Mouse (Mus musculus) cerebellum, adult 2 months (tissue): ENCODE results near the gene Mrps27. TPM values are rescaled to one million over a fixed set of nuclear protein-coding genes. Genes with fewer than 3 reads are reported as not detected.

Experiments used
- DNase-seq, 2 experiments: peaks; one replicate each; pipeline ENCODE4 v3.0.0; 2021
- H3K27ac ChIP-seq: fragments of 200-500 bp; 2 replicates; pipeline ENCODE4 v1.5.1; 2012; ENCODE audit warnings: low read length, control low read depth, inconsistent platforms; ENCODE audit not compliant: insufficient read depth
- H3K27me3 ChIP-seq: fragments of 200-500 bp; 2 replicates; pipeline ENCODE4 v1.6.1; 2012; ENCODE audit warnings: inconsistent platforms, mild to moderate bottlenecking, low read length, moderate library complexity; ENCODE audit not compliant: control insufficient read depth, insufficient read depth
- H3K4me1 ChIP-seq: fragments of 200-500 bp; 2 replicates; pipeline ENCODE4 v1.6.1; 2011; ENCODE audit warnings: low read length; ENCODE audit not compliant: control insufficient read depth, insufficient read depth
- H3K4me3 ChIP-seq: fragments of 200-500 bp; replicated peaks from 2 replicates; pipeline ENCODE3; 2011; ENCODE audit warnings: mild to moderate bottlenecking, low read depth, low read length, control low read depth; ENCODE audit not compliant: insufficient read depth
- CTCF ChIP-seq: fragments of 200-500 bp; IDR thresholded peaks from 2 replicates; pipeline ENCODE4 v1.5.1; 2011; ENCODE audit warnings: low read depth, mild to moderate bottlenecking, control low read depth, low read length, moderate library complexity, borderline replicate concordance; ENCODE audit not compliant: insufficient read depth
- POLR2A ChIP-seq: fragments of 200-500 bp; IDR thresholded peaks from 2 replicates; pipeline ENCODE4 v1.6.1; 2011; ENCODE audit warnings: low read length, control low read depth, borderline replicate concordance; ENCODE audit not compliant: insufficient read depth
- WGBS: fragments of 180-500 bp; shearing (Covaris S2); methylation state at CpG from one replicate; pipeline ENCODE4 v1.1.7; 2018; 5-methylcytosine and 5-hydroxymethylcytosine counted together
- polyA plus RNA-seq: library from polyadenylated mRNA; depleted of rRNA; stranded (reverse); fragments of >200 nt; gene quantifications from 2 replicates; pipeline ENCODE4 v1.2.3, GENCODE M21; 2012; rRNA removed

Mrps27 gene
- 36.8 and 38.5 TPM in 2 replicates for polyA plus RNA-seq

DNA sequence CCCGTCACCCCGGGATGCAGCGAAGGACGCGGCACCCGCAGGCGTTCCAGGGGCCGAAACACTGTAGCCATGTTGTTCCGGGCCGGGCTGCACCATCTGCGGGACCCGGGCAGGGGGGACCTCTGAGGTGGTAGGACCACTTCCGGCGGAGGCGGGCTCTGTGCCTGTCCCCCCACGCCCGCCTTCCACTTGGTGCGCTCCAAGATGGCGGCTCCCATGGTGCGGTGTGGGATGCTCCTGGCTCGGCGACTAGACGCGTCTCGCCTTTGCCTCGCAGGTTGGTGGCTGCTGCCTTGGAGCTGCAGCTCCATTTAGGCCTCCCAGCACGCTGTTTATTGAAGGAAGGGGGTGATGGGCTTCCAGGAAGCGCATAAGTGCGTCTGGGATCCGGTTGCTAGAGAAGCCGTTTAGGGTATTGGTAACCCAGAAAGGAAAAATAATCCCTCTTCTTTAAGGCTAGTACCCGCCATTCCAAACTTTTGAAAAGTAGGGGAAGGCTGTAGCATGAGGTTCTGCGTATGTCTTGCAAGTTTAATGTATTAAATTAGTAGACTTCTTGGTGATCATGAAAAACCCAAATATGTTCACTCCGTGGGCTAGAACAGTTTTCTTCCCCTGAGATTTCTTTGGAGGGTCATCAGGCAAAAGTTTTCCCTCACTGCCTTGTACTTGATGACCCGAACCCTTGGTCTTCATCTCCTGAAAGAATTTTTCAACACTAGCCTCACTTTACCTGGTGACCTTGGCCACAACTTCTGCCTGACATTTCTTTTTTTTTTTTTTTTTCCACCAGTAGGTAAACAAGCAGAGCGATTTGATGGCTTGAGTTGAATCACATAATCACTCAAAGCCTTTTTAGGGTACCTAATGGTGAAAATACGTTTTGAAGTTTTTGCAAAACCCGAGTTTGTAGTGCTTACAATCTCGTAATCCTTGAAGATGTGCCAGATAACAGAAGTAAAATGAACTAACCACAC, at the start of gene Mrps27, which contains the start of gene Ptcd2:
Mrps27 (plus strand) TSS at position 188 of the 977 bp plus-strand sequence.
Ptcd2 (minus strand) TSS at position 107 of the 977 bp plus-strand sequence.
- Histone ChIP-seq H3K4me1 (no peaks in the 10 kb centered on the region), H3K27me3 (no peaks in the 10 kb centered on the region), H3K27ac (peak within 1 kb of the TSS; percentile 78), H3K4me3 (peak within 1 kb of the TSS; percentile 81)
- DNase-seq: peak; percentile 97 to 98
- 3% methylated on average over 39 of the region's 39 CpGs for WGBS
- TF ChIP-seq CTCF: no peak
- peak; percentile 88 for TF ChIP-seq POLR2A

DNA sequence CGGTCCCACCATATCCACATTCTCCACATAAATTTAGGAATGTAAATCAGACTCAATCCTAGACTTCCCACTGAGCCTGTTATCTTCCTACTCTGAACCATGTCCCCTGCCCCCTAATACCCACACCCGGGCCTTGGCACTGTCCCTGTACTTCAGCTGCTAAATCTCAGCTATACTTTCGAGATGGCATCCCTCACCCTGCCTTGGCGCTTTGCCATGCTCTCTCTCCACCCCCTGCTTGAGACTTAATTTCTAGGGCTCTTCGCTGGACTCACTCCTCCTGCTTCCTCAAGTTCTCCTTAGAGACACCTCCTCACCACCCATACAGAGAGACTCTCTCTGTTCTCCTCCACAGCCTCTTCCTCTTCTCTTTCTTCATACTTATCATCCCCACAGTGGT, 44.7 kb upstream of the Mrps27 start:
- Histone ChIP-seq H3K4me3 (no peak overlapping the region), H3K27ac (no peak overlapping the region), H3K4me1 (no peaks in the 10 kb centered on the region), H3K27me3 (no peaks in the 10 kb centered on the region)
- WGBS: 40% methylated on average over 5 of the region's 5 CpGs
- no peak for DNase-seq
- TF ChIP-seq CTCF: no peak
- TF ChIP-seq POLR2A: no peak

DNA sequence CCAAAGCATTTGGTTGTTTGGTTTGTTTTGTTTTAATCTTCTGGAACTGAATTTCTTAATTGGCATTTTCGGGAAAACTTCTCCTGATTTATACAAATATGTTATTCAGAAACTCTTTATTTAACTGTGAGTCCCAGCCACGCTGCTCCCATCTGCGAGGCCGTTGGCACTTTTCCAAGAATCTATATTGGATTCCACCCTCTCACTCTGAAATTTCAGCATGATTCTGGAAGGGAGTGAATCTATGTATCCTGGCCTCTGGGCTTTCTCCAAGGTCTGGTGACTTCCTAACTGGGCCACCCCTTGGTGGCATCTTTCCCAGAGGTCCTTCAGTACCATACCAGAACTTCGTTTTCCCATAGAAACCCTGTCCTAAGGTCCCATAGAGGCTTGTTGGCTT, 40.7 kb upstream of the Mrps27 start:
- H3K4me3 ChIP-seq: no peak overlapping the region
- 17% methylated on average over 5 of the region's 5 CpGs for WGBS
- peak in 1 of 2 experiments; percentile 23 for DNase-seq
- TF ChIP-seq CTCF (no peak), POLR2A (no peak)
- H3K27me3 ChIP-seq: no peaks in the 10 kb centered on the region; the same call in 1 of the 2 replicates
- H3K4me1 ChIP-seq: no peaks in the 10 kb centered on the region
- H3K27ac ChIP-seq: no peak overlapping the region

DNA sequence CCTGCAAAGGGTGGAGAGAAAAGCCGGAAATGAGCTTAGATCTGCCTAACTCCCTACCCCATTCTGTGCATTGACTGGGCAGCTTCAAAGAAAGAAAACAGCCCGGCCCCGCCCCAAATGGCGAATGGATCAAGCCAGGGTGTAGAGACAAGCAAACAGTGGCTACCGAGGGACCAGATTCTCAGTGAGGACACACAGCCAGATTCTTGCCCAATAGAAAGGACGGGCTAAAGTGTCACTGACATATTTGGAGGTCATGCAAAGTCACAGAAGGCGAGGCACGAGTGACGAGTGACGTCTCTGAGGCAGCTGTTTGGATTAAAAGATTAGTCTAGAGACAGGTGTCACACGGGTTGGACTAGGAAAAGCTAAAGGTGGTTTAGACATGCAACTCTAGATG, 40.2 kb upstream of the Mrps27 start:
- DNase-seq: no peak
- no peaks in the 10 kb centered on the region; the same call in 1 of the 2 replicates for H3K27me3 ChIP-seq
- H3K4me3 ChIP-seq: no peak overlapping the region
- TF ChIP-seq POLR2A (no peak), CTCF (no peak)
- WGBS: 74% methylated on average over 11 of the region's 11 CpGs
- no peaks in the 10 kb centered on the region for H3K4me1 ChIP-seq
- no peak overlapping the region for H3K27ac ChIP-seq

GRCm38 (mm10) chr13:99305186-99305585, 39.4 kb upstream of the Mrps27 start:
- DNase-seq: no peak
- no peaks in the 10 kb centered on the region for H3K4me1 ChIP-seq
- no peaks in the 10 kb centered on the region; the same call in 1 of the 2 replicates for H3K27me3 ChIP-seq
- 57% methylated on average over 1 of the region's 1 CpGs for WGBS
- no peak overlapping the region for H3K4me3 ChIP-seq
- TF ChIP-seq POLR2A (no peak), CTCF (no peak)
- H3K27ac ChIP-seq: no peak overlapping the region

DNA sequence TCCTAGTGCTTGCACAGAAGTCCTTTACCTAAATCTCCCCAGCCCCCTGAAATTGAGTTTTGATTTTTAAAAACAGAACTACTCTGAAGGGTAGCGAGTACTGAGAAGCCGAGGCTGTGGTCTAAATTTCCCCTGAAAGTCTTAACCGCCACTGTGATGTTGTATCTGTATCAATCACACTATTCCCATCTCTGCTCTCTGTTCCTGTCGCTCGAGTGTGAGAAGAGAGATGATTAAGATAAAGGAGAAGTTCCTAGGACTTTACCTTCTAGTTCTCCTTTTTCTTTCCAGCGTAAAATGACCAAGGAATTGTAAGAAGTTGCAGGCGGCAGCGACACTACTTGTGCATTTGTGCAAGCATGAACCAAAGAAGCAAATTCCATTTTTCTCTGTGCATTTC, 38.4 kb upstream of the Mrps27 start:
- no peak overlapping the region for H3K27ac ChIP-seq
- H3K4me1 ChIP-seq: no peaks in the 10 kb centered on the region
- WGBS: 80% methylated on average over 8 of the region's 8 CpGs
- no peaks in the 10 kb centered on the region; the same call in 1 of the 2 replicates for H3K27me3 ChIP-seq
- TF ChIP-seq CTCF (no peak), POLR2A (no peak)
- H3K4me3 ChIP-seq: no peak overlapping the region
- DNase-seq: no peak

DNA sequence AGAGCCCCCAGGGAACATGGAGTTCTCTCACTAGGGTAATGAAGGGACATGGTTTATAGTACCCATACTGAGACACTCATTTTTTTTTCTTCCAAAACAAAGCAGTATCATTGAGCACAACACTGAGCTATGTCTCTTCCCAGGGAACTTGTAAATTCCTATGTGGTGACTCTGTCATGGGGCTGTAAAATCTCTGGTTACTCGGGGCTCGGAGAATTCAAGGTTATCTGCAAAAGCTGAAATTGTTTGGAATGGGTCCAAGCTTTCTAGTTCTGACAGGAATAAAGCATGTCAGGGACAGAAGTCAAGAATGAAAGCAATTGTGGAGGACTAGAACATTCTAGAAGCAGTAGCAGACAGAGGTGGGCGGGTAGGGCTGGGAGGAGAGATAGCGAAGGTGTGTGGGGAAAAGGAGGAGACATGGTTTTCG, 36.6 kb upstream of the Mrps27 start:
- WGBS: 68% methylated on average over 5 of the region's 5 CpGs
- no peak for DNase-seq
- TF ChIP-seq CTCF (no peak), POLR2A (no peak)
- H3K4me3 ChIP-seq: no peak overlapping the region
- no peaks in the 10 kb centered on the region for H3K4me1 ChIP-seq
- no peaks in the 10 kb centered on the region; the same call in 1 of the 2 replicates for H3K27me3 ChIP-seq
- no peak overlapping the region for H3K27ac ChIP-seq

GRCm38 (mm10) chr13:99308393-99308792, 36.2 kb upstream of the Mrps27 start:
- Histone ChIP-seq H3K4me1 (no peaks in the 10 kb centered on the region), H3K27me3 (no peaks in the 10 kb centered on the region; the same call in 1 of the 2 replicates), H3K27ac (no peak overlapping the region), H3K4me3 (no peak overlapping the region)
- TF ChIP-seq POLR2A: no peak
- no peak for TF ChIP-seq CTCF
- DNase-seq: no peak
- 86% methylated on average over 8 of the region's 8 CpGs for WGBS
